Mouse (Mus musculus): ENCODE measurements around the gene Ank3.

- TF ChIP-seq EP300 (IDR thresholded peaks at IDR 0.05; ENCODE audit: low read depth) (no peak), CTCF (IDR thresholded peaks at IDR 0.05; ENCODE audit: low read depth) (no peak)
Observed at GRCm38 (mm10) chr10:70031942-70032341, 633.4 kb downstream of the Ank3 start.

All from liver, postnatal 0 days (tissue).